Mouse (Mus musculus) brain, adult 2 months (tissue): ENCODE measurements around the gene Glmp.
"Not testable (repeated sequence)": the region's sequence is repeated elsewhere in the genome, so short reads cannot be mapped to it uniquely, and the experiment has no call there.

Experiments
- DNase-seq: peaks from one replicate; pipeline ENCODE4 v3.0.0; 2011; ENCODE audit warnings: low read depth, low spot score

Glmp gene

GRCm38 (mm10) chr3:88324951-88325405 is at the start of gene Glmp:
Gene Glmp (plus strand): TSS chr3:88325023.
- DNase-seq, result peak; percentile 89

GRCm38 (mm10) chr3:88276121-88276520 is 48.7 kb upstream of the Glmp start:
- DNase-seq, result no peak

DNA sequence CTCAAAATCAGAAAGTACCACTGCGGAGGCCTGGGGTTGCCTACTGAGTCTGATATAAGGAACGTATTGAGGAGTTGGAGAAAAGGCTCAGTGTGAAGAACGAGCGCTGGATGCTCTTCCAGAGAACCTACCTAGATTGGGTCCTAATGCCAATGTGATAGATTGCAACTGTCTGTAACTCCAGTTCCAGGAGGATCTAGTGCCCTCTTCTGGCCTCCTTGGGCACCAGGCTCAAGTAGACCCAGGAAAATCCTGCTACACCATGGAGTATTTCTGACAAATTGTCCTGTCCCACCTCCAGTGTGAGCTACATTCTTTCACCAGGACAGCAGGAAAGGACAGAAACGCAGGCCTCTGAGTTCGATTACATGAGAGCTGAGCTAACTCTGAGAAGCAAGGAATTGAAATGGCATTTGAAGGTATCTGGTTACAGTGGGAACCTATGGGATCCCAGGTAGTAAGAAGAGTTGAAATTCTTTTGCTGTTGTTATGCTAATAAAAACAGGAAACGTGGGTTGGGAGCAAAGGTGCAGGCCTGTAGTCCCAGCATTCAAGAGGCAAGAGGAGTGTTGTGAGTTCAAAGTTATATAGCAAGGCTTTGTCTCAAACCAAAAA is 48.2 kb upstream of the Glmp start:
- DNase-seq, result peak; percentile 61

GRCm38 (mm10) chr3:88280035-88280434 is 44.8 kb upstream of the Glmp start:
- no peak for DNase-seq

- not testable (repeated sequence) for DNase-seq
These were observed 43.5 kb upstream of the Glmp start for GRCm38 (mm10) chr3:88281141-88281916.

GRCm38 (mm10) chr3:88284815-88285564 is 39.8 kb upstream of the Glmp start:
- not testable (repeated sequence) for DNase-seq

GRCm38 (mm10) chr3:88285565-88285895 is 39.3 kb upstream of the Glmp start:
- DNase-seq, result not testable (repeated sequence)

- DNase-seq, result no peak
These were observed 37.7 kb upstream of the Glmp start, which contains the start of gene Gm38392 for GRCm38 (mm10) chr3:88287110-88287509. Gene Gm38392 (minus strand): TSS chr3:88287210.

- not testable (repeated sequence) for DNase-seq
These were observed 36.6 kb upstream of the Glmp start for GRCm38 (mm10) chr3:88288133-88288713.

GRCm38 (mm10) chr3:88291970-88292369 is 32.9 kb upstream of the Glmp start:
- peak; percentile 16 for DNase-seq

- not testable (repeated sequence) for DNase-seq
These were observed 29.6 kb upstream of the Glmp start for GRCm38 (mm10) chr3:88295272-88295671.

- DNase-seq, result no peak
These were observed 28.7 kb upstream of the Glmp start for GRCm38 (mm10) chr3:88296110-88296560.

DNA sequence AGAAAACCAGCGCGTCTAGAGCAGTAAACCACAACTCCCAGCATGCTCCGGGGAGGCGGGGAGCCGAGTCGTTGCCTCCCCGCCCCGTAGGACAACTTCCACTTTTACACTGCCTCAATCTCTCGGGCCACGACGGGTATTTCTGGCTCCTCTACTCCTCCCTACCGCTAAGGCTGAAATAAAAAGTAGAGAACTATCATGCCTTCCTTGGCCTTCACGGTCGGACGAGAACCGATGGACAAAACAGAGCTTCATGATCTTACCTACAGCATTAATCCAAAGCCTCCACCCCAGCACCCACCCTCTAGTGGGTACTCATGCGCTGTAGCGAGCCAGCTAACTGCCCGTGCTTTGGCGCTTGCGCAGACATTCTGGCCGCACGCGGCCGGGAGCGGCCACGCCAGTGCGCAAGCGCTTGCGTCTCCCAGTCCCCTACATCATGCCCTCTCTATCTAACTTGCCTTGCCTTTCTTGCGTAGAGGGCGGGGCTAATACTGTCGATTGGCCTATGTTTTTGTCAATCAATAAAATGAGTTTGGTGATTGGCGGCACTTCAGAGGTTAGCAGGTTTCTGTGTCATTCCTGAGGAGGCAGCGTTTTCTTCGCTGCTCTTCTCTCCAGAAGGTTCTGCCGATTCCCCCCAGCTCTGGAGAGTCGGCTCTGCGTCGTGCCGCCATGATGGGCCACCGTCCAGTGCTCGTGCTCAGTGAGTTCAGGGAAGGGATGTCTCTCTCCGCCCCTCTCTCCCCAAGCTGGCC is 28.1 kb upstream of the Glmp start, which contains the start of the genes Tsacc and Cct3:
Tsacc (minus strand) TSS at position 439 of the 758 bp plus-strand sequence.
Cct3 (plus strand) TSS at position 556 of the 758 bp plus-strand sequence.
- peak; percentile 100 for DNase-seq

DNA sequence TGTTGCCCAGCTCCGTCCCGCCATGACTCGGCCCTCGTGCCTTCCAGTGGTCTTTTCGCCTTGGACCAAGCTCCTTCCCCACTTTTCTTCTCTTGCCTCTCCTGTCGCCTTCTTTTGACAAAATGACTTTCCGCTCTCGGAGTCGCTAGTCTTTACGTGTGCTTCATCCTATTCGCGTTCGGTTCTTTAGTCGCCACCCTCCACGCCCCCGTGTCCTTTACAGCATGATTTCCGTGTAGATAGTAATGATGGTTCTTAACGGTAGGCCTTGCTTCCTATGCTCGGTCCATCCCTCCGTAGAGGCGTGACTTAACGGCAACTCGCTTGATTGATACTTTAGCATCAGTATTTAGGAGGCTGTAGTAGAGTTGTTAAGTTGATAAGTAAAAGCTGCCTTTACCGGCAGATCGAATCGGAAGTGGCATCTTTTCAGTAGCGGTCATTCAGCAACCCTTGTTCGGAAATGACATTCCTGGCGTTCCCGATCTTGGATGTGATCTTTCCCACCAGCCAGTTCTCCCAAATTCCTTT is 27.4 kb upstream of the Glmp start:
- DNase-seq, result peak; percentile 83

- no peak for DNase-seq
These were observed 25.7 kb upstream of the Glmp start for GRCm38 (mm10) chr3:88299172-88299571.

DNA sequence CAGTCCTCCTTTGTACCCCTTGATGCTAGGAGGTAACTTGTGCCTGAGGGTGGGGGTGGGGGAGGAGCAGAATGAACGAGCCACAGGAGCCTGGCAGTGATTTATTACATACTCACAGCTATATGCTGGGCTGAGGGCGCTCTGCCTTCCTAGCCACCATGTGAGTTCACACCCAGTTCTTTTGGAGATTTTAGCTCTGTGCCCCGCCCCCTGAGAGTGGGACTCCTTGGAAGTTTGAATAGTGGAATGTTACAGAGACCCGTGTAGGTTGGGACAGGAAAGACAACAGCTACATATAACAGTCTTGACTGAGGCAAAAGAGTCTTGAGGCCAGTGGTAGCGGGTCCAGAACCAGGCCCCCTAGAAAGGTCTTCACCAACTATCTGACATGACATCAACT is 4.1 kb downstream of the Glmp start:
- no peak for DNase-seq

DNA sequence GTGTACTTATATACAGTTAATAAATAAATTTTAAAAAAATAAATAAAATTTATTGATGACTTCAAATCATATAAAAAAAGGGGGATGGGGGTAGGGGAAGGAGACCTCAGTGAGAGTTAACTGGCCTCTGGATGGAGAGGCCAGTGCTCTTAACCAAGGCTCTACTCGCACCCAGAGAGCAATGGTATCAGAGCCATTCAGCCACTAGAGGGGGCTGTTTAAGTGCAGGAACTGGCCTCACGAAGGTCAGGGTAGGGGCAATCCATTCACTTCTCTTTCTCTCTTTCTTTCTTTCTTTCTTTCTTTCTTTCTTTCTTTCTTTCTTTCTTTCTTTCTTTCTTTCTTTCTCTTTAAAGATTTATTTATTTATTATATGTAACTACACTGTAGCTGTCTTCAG is 6.5 kb downstream of the Glmp start:
- peak; percentile 66 for DNase-seq

DNA sequence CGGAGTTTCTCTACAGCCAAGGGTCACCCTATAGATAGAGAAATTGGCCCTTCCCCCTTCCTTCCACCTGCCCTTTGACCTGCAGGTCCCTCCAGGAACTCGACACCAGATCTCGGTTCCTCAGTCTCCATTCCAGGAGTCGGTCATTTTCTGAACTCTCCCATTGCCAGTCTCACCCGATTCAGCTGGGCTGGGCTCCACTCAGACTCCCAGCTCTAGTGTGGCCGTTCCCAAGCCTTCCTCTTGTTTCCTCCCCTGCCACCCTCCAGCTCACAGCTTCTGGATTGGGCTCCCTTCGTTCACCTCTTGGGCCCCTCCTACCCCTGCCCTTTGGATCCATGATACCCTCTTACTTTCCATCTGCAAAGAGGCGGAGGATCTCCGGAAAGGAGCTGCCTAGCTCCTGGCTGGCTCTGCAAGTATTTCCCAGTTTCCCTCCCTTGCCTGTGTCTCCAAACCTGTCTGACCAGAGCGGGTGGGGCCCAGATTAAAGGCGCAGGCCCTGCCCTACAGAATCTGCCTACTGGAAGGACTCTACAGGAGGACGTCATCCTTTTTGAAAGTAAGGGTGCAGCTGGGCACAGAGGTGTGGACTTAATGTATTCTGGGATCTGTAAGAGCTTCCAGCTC is 9.3 kb downstream of the Glmp start:
- no peak for DNase-seq

GRCm38 (mm10) chr3:88334902-88335435 is 10.1 kb downstream of the Glmp start:
- no peak for DNase-seq
